Mouse (Mus musculus): ENCODE measurements around the gene Spats1. TPM values are rescaled to one million over a fixed set of nuclear protein-coding genes. Genes with fewer than 3 reads are reported as not detected.

Gene Spats1
- polyA plus RNA-seq, 2 experiments: 0.06 TPM

DNA sequence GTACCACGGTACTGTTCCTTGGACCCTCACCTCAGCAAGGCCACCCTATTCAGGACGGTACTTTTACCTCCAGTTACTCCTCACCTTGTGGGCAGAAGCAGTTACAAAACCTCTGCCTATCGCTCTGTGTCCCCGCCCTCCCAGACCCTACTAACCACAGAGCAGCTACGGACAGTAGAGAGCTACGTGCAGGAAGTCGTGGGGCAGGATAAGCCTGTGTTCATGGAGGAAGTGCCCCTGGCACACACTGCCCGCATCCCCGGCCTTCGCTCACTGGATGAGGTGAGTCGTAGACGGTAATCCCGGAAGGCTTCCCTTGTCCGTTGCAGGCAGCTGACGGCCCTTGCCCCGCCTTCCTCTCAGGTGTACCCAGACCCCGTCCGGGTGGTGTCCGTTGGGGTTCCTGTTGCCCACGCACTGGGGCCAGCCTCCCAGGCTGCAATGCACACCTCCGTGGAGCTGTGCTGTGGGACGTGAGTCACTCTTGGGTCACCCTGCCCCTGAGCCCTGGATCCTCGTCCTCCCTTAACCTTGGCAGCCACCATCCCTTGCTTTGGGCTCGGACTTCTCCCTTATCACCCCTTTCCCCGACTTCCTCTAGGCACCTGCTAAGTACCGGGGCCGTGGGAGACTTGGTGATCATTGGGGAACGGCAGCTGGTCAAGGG is 42.5 kb upstream of the Spats1 start:
- Histone ChIP-seq H3K9ac (replicated peaks) (no peak overlapping the region), H3K9me3 (ENCODE audit: control insufficient read depth, low read length) (no peaks in the 10 kb centered on the region), H3K36me3 (replicated peaks; ENCODE audit: control insufficient read depth, insufficient read depth, low read depth) (no peaks in the 10 kb centered on the region), H3K4me1 (replicated peaks; ENCODE audit: control insufficient read depth in 2 of 2, insufficient read depth in 2 of 2, low read length in 1 of 2) (peaks cover 0 to 4% of the 10 kb centered on the region in 2 experiments; a peak in 1 of 4 replicates), H3K27me3 (ENCODE audit: control insufficient read depth, insufficient read depth, low read length) (no peaks in the 10 kb centered on the region), H3K4me2 (ENCODE audit: low read depth) (no peak overlapping the region), H3K4me3 (ENCODE audit: insufficient read depth in 1 of 2, low read depth in 2 of 2, low read length in 2 of 2) (no peak overlapping the region), H3K27ac (no peak overlapping the region)
- no peak for ATAC-seq (ENCODE audit: insufficient read depth)
- TF ChIP-seq CTCF (IDR thresholded peaks at IDR 0.05; ENCODE audit: low read depth) (no peak), EP300 (IDR thresholded peaks at IDR 0.05; ENCODE audit: low read depth) (no peak)
- DNase-seq (ENCODE audit: low read depth in 3 of 3, low spot score in 3 of 3): no peak
- 40% methylated on average over 28 of the region's 28 CpGs for WGBS (ENCODE audit: insufficient replicate concordance)

DNA sequence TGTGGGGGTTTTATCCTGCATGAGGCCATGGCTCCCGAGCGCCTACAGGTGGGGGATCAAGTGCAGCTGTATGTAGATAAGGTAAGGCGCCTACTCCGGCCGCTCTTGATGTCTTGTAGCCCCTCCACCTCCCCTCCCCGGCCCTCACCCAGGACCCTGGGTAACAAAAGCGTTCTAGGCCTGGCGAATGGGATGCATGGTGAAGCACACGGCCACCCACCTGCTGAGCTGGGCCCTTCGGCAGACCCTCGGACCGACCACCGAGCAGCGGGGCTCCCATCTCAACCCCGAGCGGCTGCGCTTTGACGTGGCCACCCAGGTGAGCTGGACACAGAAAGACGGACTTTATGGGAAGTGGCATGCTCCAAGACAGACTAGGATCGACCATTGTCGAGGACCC is 41.9 kb upstream of the Spats1 start:
- no peaks in the 10 kb centered on the region for H3K4me1 ChIP-seq (replicated peaks; ENCODE audit: control insufficient read depth in 2 of 2, insufficient read depth in 2 of 2, low read length in 1 of 2)
- ATAC-seq (ENCODE audit: insufficient read depth) (no peak), DNase-seq (ENCODE audit: low read depth in 3 of 3, low spot score in 3 of 3) (no peak)
- TF ChIP-seq EP300 (IDR thresholded peaks at IDR 0.05; ENCODE audit: low read depth): no peak
- no peak for TF ChIP-seq CTCF (IDR thresholded peaks at IDR 0.05; ENCODE audit: low read depth)
- H3K9me3 ChIP-seq (ENCODE audit: control insufficient read depth, low read length): no peaks in the 10 kb centered on the region
- H3K36me3 ChIP-seq (replicated peaks; ENCODE audit: control insufficient read depth, insufficient read depth, low read depth): no peaks in the 10 kb centered on the region
- no peak overlapping the region for H3K4me2 ChIP-seq (ENCODE audit: low read depth)
- no peak overlapping the region for H3K27ac ChIP-seq
- no peak overlapping the region for H3K4me3 ChIP-seq (ENCODE audit: insufficient read depth in 1 of 2, low read depth in 2 of 2, low read length in 2 of 2)
- H3K9ac ChIP-seq (replicated peaks): no peak overlapping the region
- 70% methylated on average over 21 of the region's 21 CpGs for WGBS (ENCODE audit: insufficient replicate concordance)
- no peaks in the 10 kb centered on the region for H3K27me3 ChIP-seq (ENCODE audit: control insufficient read depth, insufficient read depth, low read length)

DNA sequence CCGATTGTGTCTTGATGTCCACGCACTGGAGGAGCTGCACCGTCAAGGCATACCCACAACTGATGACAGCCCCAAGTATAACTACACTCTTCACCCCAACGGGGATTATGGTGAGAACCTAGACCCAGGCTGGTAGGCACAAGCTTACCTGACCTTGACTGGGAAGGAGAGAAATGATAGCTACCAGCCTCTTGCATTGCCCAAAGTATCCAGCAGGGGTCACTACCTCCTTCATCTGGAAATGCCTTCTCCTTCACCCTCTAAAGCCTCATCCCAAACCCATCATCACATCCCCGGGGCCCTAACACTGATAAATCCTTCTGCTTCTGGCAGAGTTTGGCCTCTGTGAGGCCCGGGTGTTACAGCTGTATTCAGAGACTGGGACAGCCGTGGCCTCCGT is 41.3 kb upstream of the Spats1 start:
- Histone ChIP-seq H3K4me2 (ENCODE audit: low read depth) (no peak overlapping the region), H3K4me1 (replicated peaks; ENCODE audit: control insufficient read depth in 2 of 2, insufficient read depth in 2 of 2, low read length in 1 of 2) (no peaks in the 10 kb centered on the region), H3K27ac (no peak overlapping the region), H3K9ac (replicated peaks) (no peak overlapping the region), H3K9me3 (ENCODE audit: control insufficient read depth, low read length) (no peaks in the 10 kb centered on the region), H3K27me3 (ENCODE audit: control insufficient read depth, insufficient read depth, low read length) (no peaks in the 10 kb centered on the region), H3K36me3 (replicated peaks; ENCODE audit: control insufficient read depth, insufficient read depth, low read depth) (no peaks in the 10 kb centered on the region), H3K4me3 (ENCODE audit: insufficient read depth in 1 of 2, low read depth in 2 of 2, low read length in 2 of 2) (no peak overlapping the region)
- TF ChIP-seq CTCF (IDR thresholded peaks at IDR 0.05; ENCODE audit: low read depth): peak; percentile 92
- TF ChIP-seq EP300 (IDR thresholded peaks at IDR 0.05; ENCODE audit: low read depth): no peak
- peak; percentile 20 to 53 (median 39) for DNase-seq (ENCODE audit: low read depth in 3 of 3, low spot score in 3 of 3)
- 46% methylated on average over 8 of the region's 8 CpGs for WGBS (ENCODE audit: insufficient replicate concordance)
- no peak for ATAC-seq (ENCODE audit: insufficient read depth)

DNA sequence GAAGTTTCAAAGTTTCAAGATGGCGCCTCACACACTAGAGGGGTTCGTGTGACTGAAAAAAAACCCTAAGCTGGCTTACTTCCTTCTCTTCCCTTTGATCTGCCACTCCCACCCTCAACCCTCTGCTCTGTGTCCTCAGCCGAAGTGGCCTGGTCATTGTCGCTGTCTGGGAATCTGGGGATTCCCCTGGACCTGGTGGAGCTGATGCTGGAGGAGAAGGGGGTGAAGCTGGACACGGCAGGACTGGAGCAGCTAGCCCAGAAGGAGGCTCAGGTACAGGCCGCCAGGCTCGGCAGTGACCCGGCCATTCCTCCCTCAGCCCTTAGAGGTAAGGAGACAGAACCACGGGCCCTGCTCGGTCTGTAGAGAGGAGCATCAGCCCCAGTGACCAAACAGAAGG is 40.6 kb upstream of the Spats1 start:
- Histone ChIP-seq H3K4me2 (ENCODE audit: low read depth) (no peak overlapping the region), H3K4me3 (ENCODE audit: insufficient read depth in 1 of 2, low read depth in 2 of 2, low read length in 2 of 2) (no peak overlapping the region), H3K9me3 (ENCODE audit: control insufficient read depth, low read length) (no peaks in the 10 kb centered on the region), H3K4me1 (replicated peaks; ENCODE audit: control insufficient read depth in 2 of 2, insufficient read depth in 2 of 2, low read length in 1 of 2) (no peaks in the 10 kb centered on the region), H3K27me3 (ENCODE audit: control insufficient read depth, insufficient read depth, low read length) (no peaks in the 10 kb centered on the region), H3K36me3 (replicated peaks; ENCODE audit: control insufficient read depth, insufficient read depth, low read depth) (no peaks in the 10 kb centered on the region), H3K9ac (replicated peaks) (no peak overlapping the region), H3K27ac (no peak overlapping the region)
- WGBS (ENCODE audit: insufficient replicate concordance): 74% methylated on average over 10 of the region's 10 CpGs
- no peak for TF ChIP-seq CTCF (IDR thresholded peaks at IDR 0.05; ENCODE audit: low read depth)
- TF ChIP-seq EP300 (IDR thresholded peaks at IDR 0.05; ENCODE audit: low read depth): no peak
- no peak for DNase-seq (ENCODE audit: low read depth in 3 of 3, low spot score in 3 of 3)
- no peak for ATAC-seq (ENCODE audit: insufficient read depth)

DNA sequence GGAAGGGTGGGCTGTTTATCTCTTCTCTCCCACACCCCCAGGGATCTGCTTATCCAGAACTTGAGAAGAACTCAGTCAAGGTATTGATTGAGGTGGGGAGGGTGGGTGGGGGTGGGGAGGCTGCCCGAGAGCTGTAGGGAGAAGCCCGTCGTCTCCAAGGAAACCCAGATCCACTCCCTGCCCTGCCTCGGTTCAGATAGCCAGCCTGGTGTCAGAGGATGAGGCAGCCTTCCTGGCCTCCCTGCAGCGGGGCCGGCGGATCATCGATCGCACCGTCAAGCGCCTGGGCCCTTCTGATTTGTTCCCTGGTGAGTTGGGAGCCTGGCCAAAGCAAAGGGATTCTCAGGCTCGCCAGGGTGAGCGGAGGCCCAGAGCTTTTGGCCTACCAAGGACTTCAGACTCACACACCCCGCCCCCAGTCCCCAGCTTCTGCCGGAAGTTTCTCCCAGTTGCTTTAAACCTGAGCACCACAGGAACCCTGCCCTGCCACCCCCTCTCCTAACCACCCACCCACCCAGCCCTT is 40.0 kb upstream of the Spats1 start:
- Histone ChIP-seq H3K4me2 (ENCODE audit: low read depth) (no peak overlapping the region), H3K4me1 (replicated peaks; ENCODE audit: control insufficient read depth in 2 of 2, insufficient read depth in 2 of 2, low read length in 1 of 2) (no peaks in the 10 kb centered on the region), H3K36me3 (replicated peaks; ENCODE audit: control insufficient read depth, insufficient read depth, low read depth) (no peaks in the 10 kb centered on the region), H3K27me3 (ENCODE audit: control insufficient read depth, insufficient read depth, low read length) (no peaks in the 10 kb centered on the region), H3K9ac (replicated peaks) (no peak overlapping the region), H3K9me3 (ENCODE audit: control insufficient read depth, low read length) (no peaks in the 10 kb centered on the region), H3K4me3 (ENCODE audit: insufficient read depth in 1 of 2, low read depth in 2 of 2, low read length in 2 of 2) (no peak overlapping the region), H3K27ac (no peak overlapping the region)
- 60% methylated on average over 15 of the region's 15 CpGs for WGBS (ENCODE audit: insufficient replicate concordance)
- no peak for TF ChIP-seq EP300 (IDR thresholded peaks at IDR 0.05; ENCODE audit: low read depth)
- no peak for TF ChIP-seq CTCF (IDR thresholded peaks at IDR 0.05; ENCODE audit: low read depth)
- DNase-seq (ENCODE audit: low read depth in 3 of 3, low spot score in 3 of 3) (no peak), ATAC-seq (ENCODE audit: insufficient read depth) (peak; percentile 45; the same call in 1 of the 2 replicates)
